Mouse (Mus musculus): Measurements from ENCODE around the gene Ccr1.

- TF ChIP-seq CTCF (IDR thresholded peaks at IDR 0.05; ENCODE audit: borderline replicate concordance, insufficient read depth, low read length) (no peak), POLR2A (IDR thresholded peaks at IDR 0.05; ENCODE audit: low read depth, low read length) (no peak)
Observed at GRCm38 (mm10) chr9:123982720-123983119, 14.2 kb upstream of the Ccr1 start.

All from embryonic fibroblast, embryonic 13.5 days (primary cell).